Mouse (Mus musculus): ENCODE measurements around the gene Zfp182.

Gene Zfp182

GRCm38 (mm10) chrX:21061866-21062543 lies at the start of gene Zfp182:
Gene Zfp182 (minus strand): TSS chrX:21062316.
- peak; percentile 79 for DNase-seq

- DNase-seq: no peak
Observed at GRCm38 (mm10) chrX:21089867-21090239, 27.7 kb upstream of the Zfp182 start.

GRCm38 (mm10) chrX:21088983-21089866 lies 27.1 kb upstream of the Zfp182 start, which contains the start of gene Zfp300:
Gene Zfp300 (minus strand): TSS chrX:21089527.
- peak; percentile 59 for DNase-seq

- no peak for DNase-seq
Observed at GRCm38 (mm10) chrX:21088645-21088982, 26.5 kb upstream of the Zfp182 start.

- no peak for DNase-seq
Observed at GRCm38 (mm10) chrX:21068106-21068505, 6.0 kb upstream of the Zfp182 start, which contains the start of gene Spaca5. Gene Spaca5 (plus strand): TSS chrX:21068406.

GRCm38 (mm10) chrX:21062544-21062890 lies 401 bp upstream of the Zfp182 start:
- DNase-seq: no peak

GRCm38 (mm10) chrX:21061460-21061859 lies 656 bp downstream of the Zfp182 start:
- DNase-seq: no peak

- no peak for DNase-seq
Observed at GRCm38 (mm10) chrX:20980901-20981300, 81.2 kb downstream of the Zfp182 start.

All from kidney, adult 11 months (tissue).